ENCODE assay signal across 30 mouse cellular contexts in genomic region chr6:117414926-117415325, GRCm38 (mm10).
DNase-seq lines count a peak whose midpoint lies in the region; ATAC-seq lines count a peak whose summit lies in the region.
"Had no signal": no experiment of that assay in that cellular context is flagged by ENCODE, and none has a peak within 500 bp of the region (broad histone marks: within the 10 kb centered on the region; RNA-seq: fewer than 3 reads in every experiment).

No protein-coding gene starts in this region.

- no peaks in the 10 kb centered on the region for H3K4me1 ChIP-seq in embryonic facial prominence, embryonic 14.5 days (ENCODE audit: control insufficient read depth, insufficient read depth, low read length)
- H3K4me1 ChIP-seq in embryonic facial prominence, embryonic 10.5 days: peaks cover 5% of the 10 kb centered on the region; the same call in 1 of the 2 replicates
- peaks cover 12% of the 10 kb centered on the region for H3K4me1 ChIP-seq in heart, embryonic 11.5 days (ENCODE audit: control insufficient read depth, insufficient read depth, low read length)
- H3K4me1 ChIP-seq in kidney, embryonic 15.5 days: 0 out of 2 replicates have a peak, but pooled peaks cover 4% of the 10 kb centered on the region
- no peaks in the 10 kb centered on the region for H3K4me1 ChIP-seq in lung, embryonic 16.5 days (replicated peaks; ENCODE audit: control insufficient read depth, insufficient read depth, low read length)
- H3K4me1 ChIP-seq: forebrain, embryonic 10.5 days; megakaryocyte, embryonic 14.5 days; midbrain, embryonic 12.5 days; neural tube, embryonic 12.5 days had no signal

- WGBS in embryonic facial prominence, embryonic 14.5 days: 59% methylated on average over 5 of the region's 5 CpGs
- 87% methylated on average over 5 of the region's 5 CpGs for WGBS in embryonic facial prominence, embryonic 10.5 days
- WGBS in heart, embryonic 11.5 days (ENCODE audit: insufficient replicate concordance): 74% methylated on average over 5 of the region's 5 CpGs
- 63% methylated on average over 5 of the region's 5 CpGs for WGBS in kidney, embryonic 15.5 days
- WGBS in lung, embryonic 16.5 days: 37% methylated on average over 5 of the region's 5 CpGs

- no peak for ATAC-seq in embryonic facial prominence, embryonic 14.5 days (ENCODE audit: low read depth)
- no peak for ATAC-seq in heart, embryonic 11.5 days (replicated peaks; ENCODE audit: insufficient number of reproducible peaks, low FRiP score, low TSS enrichment)
- no peak for ATAC-seq in kidney, embryonic 15.5 days (replicated peaks; ENCODE audit: low FRiP score)
- ATAC-seq in lung, embryonic 16.5 days (ENCODE audit: low read depth): peak; percentile 65
- ATAC-seq: intestine, postnatal 0 days; liver, postnatal 0 days; Patski had no signal

- intact Hi-C loops in heart, postnatal 14 days (cut with DNase I): loop anchor here (5.0 kb wide), 2 partner anchors 43 to 137 kb away; no protein-coding TSS in a partner anchor

- H3K9ac ChIP-seq in embryonic facial prominence, embryonic 14.5 days (ENCODE audit: low read depth, low read length): no peak overlapping the region
- H3K9ac ChIP-seq in heart, embryonic 11.5 days (ENCODE audit: low read depth, low read length): no peak overlapping the region
- no peak overlapping the region for H3K9ac ChIP-seq in kidney, embryonic 15.5 days
- H3K9ac ChIP-seq in lung, embryonic 16.5 days (ENCODE audit: low read length): no peak overlapping the region
- H3K9ac ChIP-seq: hindbrain, embryonic 14.5 days; liver, postnatal 0 days; midbrain, embryonic 12.5 days; neural tube, embryonic 12.5 days had no signal

- no peaks in the 10 kb centered on the region for H3K36me3 ChIP-seq in embryonic facial prominence, embryonic 14.5 days (ENCODE audit: control insufficient read depth, insufficient read depth, low read length)
- no peaks in the 10 kb centered on the region for H3K36me3 ChIP-seq in embryonic facial prominence, embryonic 10.5 days (replicated peaks)
- no peaks in the 10 kb centered on the region for H3K36me3 ChIP-seq in heart, embryonic 11.5 days (ENCODE audit: control insufficient read depth, insufficient read depth, low read length)
- no peaks in the 10 kb centered on the region for H3K36me3 ChIP-seq in kidney, embryonic 15.5 days
- no peaks in the 10 kb centered on the region for H3K36me3 ChIP-seq in lung, embryonic 16.5 days (ENCODE audit: control insufficient read depth, insufficient read depth, low read length)
- H3K36me3 ChIP-seq: forebrain, embryonic 10.5 days; G1E; midbrain, embryonic 12.5 days; neural tube, embryonic 12.5 days had no signal

- no peaks in the 10 kb centered on the region for H3K9me3 ChIP-seq in embryonic facial prominence, embryonic 14.5 days (ENCODE audit: control insufficient read depth, low read length)
- H3K9me3 ChIP-seq in embryonic facial prominence, embryonic 10.5 days: no peaks in the 10 kb centered on the region
- H3K9me3 ChIP-seq in heart, embryonic 11.5 days (replicated peaks; ENCODE audit: control insufficient read depth, low read length): no peaks in the 10 kb centered on the region
- no peaks in the 10 kb centered on the region for H3K9me3 ChIP-seq in kidney, embryonic 15.5 days (replicated peaks)
- H3K9me3 ChIP-seq in lung, embryonic 16.5 days (ENCODE audit: control insufficient read depth, low read length): no peaks in the 10 kb centered on the region
- H3K9me3 ChIP-seq: forebrain, embryonic 10.5 days; megakaryocyte, embryonic 14.5 days; midbrain, embryonic 12.5 days; neural tube, embryonic 12.5 days had no signal

- no peak overlapping the region for H3K27ac ChIP-seq in embryonic facial prominence, embryonic 14.5 days (replicated peaks; ENCODE audit: low read depth, low read length)
- H3K27ac ChIP-seq in embryonic facial prominence, embryonic 10.5 days (replicated peaks): no peak overlapping the region
- 0 out of 2 replicates have a peak overlapping the region, but pooled peaks have one; percentile 6 for H3K27ac ChIP-seq in heart, embryonic 11.5 days (ENCODE audit: low read depth, low read length)
- 0 out of 2 replicates have a peak overlapping the region, but pooled peaks have one; percentile 11 for H3K27ac ChIP-seq in kidney, embryonic 15.5 days
- no peak overlapping the region; the same call in 1 of the 2 replicates for H3K27ac ChIP-seq in lung, embryonic 16.5 days (ENCODE audit: low read length)
- H3K27ac ChIP-seq: forebrain, embryonic 10.5 days; hindbrain, embryonic 14.5 days; midbrain, embryonic 12.5 days; neural tube, embryonic 12.5 days; stomach, postnatal 0 days had no signal

- H3K4me2 ChIP-seq in embryonic facial prominence, embryonic 14.5 days (ENCODE audit: low read depth, low read length): no peak overlapping the region
- H3K4me2 ChIP-seq in heart, embryonic 11.5 days: no peak overlapping the region
- H3K4me2 ChIP-seq in kidney, embryonic 15.5 days: no peak overlapping the region
- H3K4me2 ChIP-seq in lung, embryonic 16.5 days (ENCODE audit: low read depth, low read length): no peak overlapping the region
- H3K4me2 ChIP-seq: hindbrain, embryonic 14.5 days; liver, embryonic 11.5 days; midbrain, embryonic 12.5 days; neural tube, embryonic 12.5 days had no signal

- H3K27me3 ChIP-seq in embryonic facial prominence, embryonic 14.5 days (replicated peaks; ENCODE audit: control insufficient read depth, insufficient read depth, low read length): no peaks in the 10 kb centered on the region; the same call in 1 of the 2 replicates
- no peaks in the 10 kb centered on the region for H3K27me3 ChIP-seq in embryonic facial prominence, embryonic 10.5 days (replicated peaks; ENCODE audit: low read depth, poor library complexity, severe bottlenecking)
- H3K27me3 ChIP-seq in heart, embryonic 11.5 days (ENCODE audit: control insufficient read depth, insufficient read depth, low read length): peaks cover 2% of the 10 kb centered on the region; the same call in 1 of the 2 replicates
- H3K27me3 ChIP-seq in kidney, embryonic 15.5 days: 0 out of 2 replicates have a peak, but pooled peaks cover 8% of the 10 kb centered on the region
- H3K27me3 ChIP-seq in lung, embryonic 16.5 days (ENCODE audit: control insufficient read depth, insufficient read depth, low read depth, low read length): no peaks in the 10 kb centered on the region
- H3K27me3 ChIP-seq: megakaryocyte, embryonic 14.5 days; midbrain, embryonic 12.5 days; Patski had no signal

- peak; percentile 29 for DNase-seq in embryonic facial prominence, embryonic 14.5 days (ENCODE audit: low spot score)
- no peak for DNase-seq in embryonic facial prominence, embryonic 10.5 days (ENCODE audit: low spot score)
- no peak for DNase-seq in heart, postnatal 14 days
- no peak for DNase-seq in kidney, adult 8-10 months
- no peak for DNase-seq in lung, postnatal 36 days
- DNase-seq: adrenal gland, postnatal 10 days; cerebellum, adult 8-10 months; cerebellum, postnatal 25 days; gastrocnemius, postnatal 25 days; kidney, postnatal 10 days; layer of hippocampus, adult 9-11 months; liver, postnatal 0 days; lung, postnatal 4 days; right cerebral cortex, adult 18-20 months; thymus, adult 18-20 months; thymus, postnatal 25 days had no signal

- no peak overlapping the region for H3K4me3 ChIP-seq in embryonic facial prominence, embryonic 14.5 days (ENCODE audit: low read depth, low read length)
- H3K4me3 ChIP-seq in embryonic facial prominence, embryonic 10.5 days: no peak overlapping the region
- H3K4me3 ChIP-seq in heart, embryonic 11.5 days (ENCODE audit: low read depth, low read length): no peak overlapping the region
- no peak overlapping the region for H3K4me3 ChIP-seq in kidney, embryonic 15.5 days (replicated peaks)
- H3K4me3 ChIP-seq in lung, embryonic 16.5 days (ENCODE audit: low read length): no peak overlapping the region
- H3K4me3 ChIP-seq: forebrain, embryonic 10.5 days; megakaryocyte, embryonic 14.5 days; midbrain, embryonic 12.5 days; myocyte; neural tube, embryonic 12.5 days had no signal

Comparison
In these comparisons a context has a peak if more than half of its experiments do, and no peak if none do; other contexts are left out.
1. H3K27ac ChIP-seq: peak in heart, embryonic 11.5 days (single experiment) and kidney, embryonic 15.5 days (single experiment); none in embryonic facial prominence, embryonic 14.5 days (single experiment), embryonic facial prominence, embryonic 10.5 days (single experiment) and lung, embryonic 16.5 days (single experiment).